Mouse (Mus musculus) MEL (cell line): ENCODE measurements around the gene Thbs1. TPM values are rescaled to one million over a fixed set of nuclear protein-coding genes. Genes with fewer than 3 reads are reported as not detected.

Source experiments
- DNase-seq: peaks from one replicate; pipeline ENCODE4 v3.0.0; 2011; ENCODE audit warnings: low read depth, low spot score
- H3K27ac ChIP-seq: 2 replicates; pipeline ENCODE4 v1.5.1; 2012; ENCODE audit warnings: low read depth, mild to moderate bottlenecking, control low read depth, low read length, moderate library complexity; ENCODE audit not compliant: control insufficient read depth
- H3K27me3 ChIP-seq, 2 experiments: fragments of 150-350 bp in 1 of 2; sonication (generic) in 1 of 2; 2 replicates each; pipeline ENCODE4 v1.6.1; 2012; ENCODE audit warnings: low read length in 2 of 2, mild to moderate bottlenecking in 2 of 2, improper control_type of control experiment in 1 of 2, moderate library complexity in 1 of 2; ENCODE audit not compliant: insufficient read depth in 2 of 2, control insufficient read depth in 1 of 2
- H3K36me3 ChIP-seq, 2 experiments: 2 replicates each; pipeline ENCODE4 v1.6.1; 2012 to 2014; ENCODE audit warnings: low read length in 2 of 2, improper control_type of control experiment in 1 of 2, inconsistent platforms in 1 of 2, mild to moderate bottlenecking in 1 of 2; ENCODE audit not compliant: insufficient read depth in 2 of 2, control insufficient read depth in 1 of 2
- H3K4me1 ChIP-seq, 2 experiments: fragments of 150-350 bp in 1 of 2; sonication (generic) in 1 of 2; 2 replicates each; pipeline ENCODE4 v1.6.1; 2012; ENCODE audit warnings: low read length in 2 of 2, improper control_type of control experiment in 1 of 2, mild to moderate bottlenecking in 1 of 2; ENCODE audit not compliant: insufficient read depth in 2 of 2, control insufficient read depth in 1 of 2
- H3K4me3 ChIP-seq, 2 experiments: fragments of 150-350 bp in 1 of 2; sonication (generic) in 1 of 2; 2 replicates each; pipeline ENCODE4 v1.5.1; 2012; ENCODE audit warnings: low read depth in 2 of 2, low read length in 2 of 2, mild to moderate bottlenecking in 2 of 2, moderate library complexity in 2 of 2, control low read depth in 1 of 2, improper control_type of control experiment in 1 of 2; ENCODE audit not compliant: control insufficient read depth in 1 of 2, insufficient read depth in 1 of 2
- H3K79me2 ChIP-seq: 2 replicates; pipeline ENCODE4 v1.6.1; 2012; ENCODE audit warnings: mild to moderate bottlenecking, low read length, moderate library complexity; ENCODE audit not compliant: control insufficient read depth, poor library complexity, insufficient read depth
- H3K9ac ChIP-seq: 2 replicates; pipeline ENCODE4 v1.6.1; 2012; ENCODE audit warnings: low read depth, mild to moderate bottlenecking, control low read depth, low read length, moderate library complexity; ENCODE audit not compliant: control insufficient read depth, poor library complexity, severe bottlenecking
- H3K9me3 ChIP-seq: fragments of 150-350 bp; sonication (generic); replicated peaks from 2 replicates; pipeline ENCODE4 v1.6.1; 2012; ENCODE audit warnings: mild to moderate bottlenecking, low read length, improper control_type of control experiment, moderate library complexity; ENCODE audit not compliant: insufficient read depth
- ELF1 ChIP-seq: IDR thresholded peaks from 2 replicates; pipeline ENCODE4 v1.6.1; 2014; ENCODE audit warnings: low read depth, mild to moderate bottlenecking, inconsistent platforms, low read length, improper control_type of control experiment, moderate library complexity
- ETS1 ChIP-seq: IDR thresholded peaks from 2 replicates; pipeline ENCODE4 v1.6.1; 2012; ENCODE audit warnings: low read depth, mild to moderate bottlenecking, inconsistent platforms, low read length, improper control_type of control experiment, moderate library complexity
- GABPA ChIP-seq: IDR thresholded peaks from 2 replicates; pipeline ENCODE4 v1.6.1; 2012; ENCODE audit warnings: low read depth, mild to moderate bottlenecking, inconsistent platforms, low read length, improper control_type of control experiment, moderate library complexity
- HCFC1 ChIP-seq: IDR thresholded peaks from 2 replicates; pipeline ENCODE4 v1.6.1; 2012; ENCODE audit warnings: low read depth, mild to moderate bottlenecking, inconsistent platforms, low read length, improper control_type of control experiment, moderate library complexity
- KAT2A ChIP-seq: conservative IDR thresholded peaks from 2 replicates; pipeline ENCODE4 v1.6.1; 2012; ENCODE audit warnings: low read depth, low read length, improper control_type of control experiment, inconsistent platforms
- MAZ ChIP-seq: IDR thresholded peaks from 2 replicates; pipeline ENCODE4 v1.6.1; 2012; ENCODE audit warnings: low read depth, mild to moderate bottlenecking, inconsistent platforms, low read length, improper control_type of control experiment
- MXI1 ChIP-seq: IDR thresholded peaks from 2 replicates; pipeline ENCODE4 v1.6.1; 2011; ENCODE audit warnings: mild to moderate bottlenecking, low read depth, low read length, improper control_type of control experiment
- NELFE ChIP-seq: IDR thresholded peaks from 2 replicates; pipeline ENCODE4 v1.6.1; 2011; ENCODE audit warnings: low read depth, low read length, improper control_type of control experiment
- RCOR1 ChIP-seq: IDR thresholded peaks from 2 replicates; pipeline ENCODE4 v1.6.1; 2012; ENCODE audit warnings: low read depth, mild to moderate bottlenecking, inconsistent platforms, low read length, improper control_type of control experiment
- TCF12 ChIP-seq: IDR thresholded peaks from 2 replicates; pipeline ENCODE4 v1.6.1; 2014; ENCODE audit warnings: low read depth, mild to moderate bottlenecking, inconsistent platforms, low read length, improper control_type of control experiment, moderate library complexity
- USF1 ChIP-seq: IDR thresholded peaks from 2 replicates; pipeline ENCODE4 v1.6.1; 2014; ENCODE audit warnings: low read depth, mild to moderate bottlenecking, inconsistent platforms, low read length, improper control_type of control experiment, moderate library complexity
- USF2 ChIP-seq, 2 experiments: IDR thresholded peaks; 2 replicates each; pipeline ENCODE4 v1.6.1; 2011 to 2012; ENCODE audit warnings: improper control_type of control experiment in 2 of 2, low read length in 2 of 2, borderline replicate concordance in 1 of 2, inconsistent platforms in 1 of 2, low read depth in 1 of 2, mild to moderate bottlenecking in 1 of 2; ENCODE audit not compliant: insufficient read depth in 1 of 2
- ZC3H11A ChIP-seq: IDR thresholded peaks from 2 replicates; pipeline ENCODE4 v1.6.1; 2012; ENCODE audit warnings: low read depth, mild to moderate bottlenecking, inconsistent platforms, low read length, improper control_type of control experiment
- ZKSCAN1 ChIP-seq: IDR thresholded peaks from 2 replicates; pipeline ENCODE4 v1.6.1; 2012; ENCODE audit warnings: low read depth, mild to moderate bottlenecking, inconsistent platforms, low read length, improper control_type of control experiment, moderate library complexity
- polyA plus RNA-seq, 2 experiments: library from polyadenylated mRNA; stranded (reverse) in 1 of 2; unstranded in 1 of 2; fragments of >175 nt in 1 of 2; fragments of >200 nt in 1 of 2; gene quantifications; 2 replicates each; pipeline versions ENCODE4 v1.2.1 to v1.2.4; 2012; ENCODE audit warnings: low replicate concordance in 2 of 2, low read depth in 1 of 2; ENCODE audit not compliant: insufficient read length in 2 of 2, insufficient read depth in 1 of 2, missing spikeins in 1 of 2
- total RNA-seq: library from RNA; depleted of rRNA; stranded (reverse); fragments of 300-350 nt; gene quantifications from 2 replicates; pipeline ENCODE4 v1.2.3, GENCODE M21; 2012

The Thbs1 gene
- total and polyA plus RNA-seq, 3 experiments = not detected

- Histone ChIP-seq H3K4me1 (no peaks in the 10 kb centered on the region), H3K27me3 (no peaks in the 10 kb centered on the region), H3K79me2 (no peaks in the 10 kb centered on the region), H3K27ac (no peak overlapping the region), H3K9ac (no peak overlapping the region), H3K36me3 (no peaks in the 10 kb centered on the region), H3K4me3 (no peak overlapping the region), H3K9me3 (no peaks in the 10 kb centered on the region)
- TF ChIP-seq HCFC1 (no peak), ETS1 (no peak)
- no peak for DNase-seq
These were observed 16.0 kb downstream of the Thbs1 start for GRCm38 (mm10) chr2:118127516-118128288.

GRCm38 (mm10) chr2:118128313-118128712 lies 16.6 kb downstream of the Thbs1 start:
- Histone ChIP-seq H3K9me3 (no peaks in the 10 kb centered on the region), H3K27ac (no peak overlapping the region), H3K9ac (no peak overlapping the region), H3K79me2 (no peaks in the 10 kb centered on the region), H3K4me3 (no peak overlapping the region), H3K27me3 (no peaks in the 10 kb centered on the region), H3K4me1 (no peaks in the 10 kb centered on the region), H3K36me3 (no peaks in the 10 kb centered on the region)
- no peak for DNase-seq
- no peak for TF ChIP-seq RCOR1
- TF ChIP-seq MAZ = no peak
- TF ChIP-seq ZC3H11A = no peak
- TF ChIP-seq USF1 = no peak
- no peak for TF ChIP-seq MXI1
- no peak for TF ChIP-seq USF2 (IDR thresholded peaks at IDR 0.05; ENCODE audit: borderline replicate concordance in 1 of 2, insufficient read depth in 1 of 2, low read depth in 1 of 2, low read length in 2 of 2)
- TF ChIP-seq TCF12 = no peak
- no peak for TF ChIP-seq GABPA
- TF ChIP-seq ZKSCAN1 = no peak
- no peak for TF ChIP-seq ETS1
- TF ChIP-seq KAT2A = no peak
- TF ChIP-seq ELF1 = no peak
- TF ChIP-seq NELFE = no peak

- no peak overlapping the region for H3K4me3 ChIP-seq
- H3K27me3 ChIP-seq = no peaks in the 10 kb centered on the region
- no peak overlapping the region for H3K9ac ChIP-seq
- H3K9me3 ChIP-seq = no peaks in the 10 kb centered on the region
- no peaks in the 10 kb centered on the region for H3K4me1 ChIP-seq
- no peaks in the 10 kb centered on the region for H3K36me3 ChIP-seq
- no peak for DNase-seq
- H3K79me2 ChIP-seq = no peaks in the 10 kb centered on the region
- no peak overlapping the region for H3K27ac ChIP-seq
- TF ChIP-seq ETS1 = no peak
These were observed 25.4 kb downstream of the Thbs1 start for GRCm38 (mm10) chr2:118137071-118137470.
